Mouse (Mus musculus) embryonic facial prominence, embryonic 15.5 days (tissue): ENCODE data around the gene Inca1. TPM values are rescaled to one million over a fixed set of nuclear protein-coding genes. Genes with fewer than 3 reads are reported as not detected.
A peak's percentile ranks its signal among the peaks of the same experiment; 100 is the strongest.

Experiments used
- ATAC-seq: fragments of 200-750 bp; cut with Nextera tagmentation; 2 replicates; pipeline ENCODE4 v1.8.0; 2017; ENCODE audit warnings: low read depth, moderate TSS enrichment; ENCODE audit not compliant: insufficient number of reproducible peaks, low FRiP score, low TSS enrichment
- H3K27ac ChIP-seq: fragments of 300-500 bp; sonication (generic); replicated peaks from 2 replicates; pipeline ENCODE4 v1.5.1; 2015; ENCODE audit warnings: mild to moderate bottlenecking, inconsistent platforms
- H3K27me3 ChIP-seq: fragments of 300-500 bp; sonication (generic); 2 replicates; pipeline ENCODE4 v1.6.1; 2015; ENCODE audit warnings: inconsistent platforms
- H3K36me3 ChIP-seq: fragments of 300-500 bp; sonication (generic); 2 replicates; pipeline ENCODE4 v1.6.1; 2015; ENCODE audit warnings: mild to moderate bottlenecking, inconsistent platforms
- H3K4me1 ChIP-seq: fragments of 300-500 bp; sonication (generic); 2 replicates; pipeline ENCODE4 v1.6.1; 2015; ENCODE audit warnings: inconsistent platforms
- H3K4me2 ChIP-seq: fragments of 300-500 bp; sonication (generic); replicated peaks from 2 replicates; pipeline ENCODE4 v1.6.1; 2015; ENCODE audit warnings: mild to moderate bottlenecking, inconsistent platforms
- H3K4me3 ChIP-seq: fragments of 300-500 bp; sonication (generic); replicated peaks from 2 replicates; pipeline ENCODE4 v1.5.1; 2015; ENCODE audit warnings: mild to moderate bottlenecking, inconsistent platforms
- H3K9ac ChIP-seq: fragments of 300-500 bp; sonication (generic); 2 replicates; pipeline ENCODE4 v1.6.1; 2015; ENCODE audit warnings: inconsistent platforms
- H3K9me3 ChIP-seq: fragments of 300-500 bp; sonication (generic); replicated peaks from 2 replicates; pipeline ENCODE4 v1.6.1; 2016; ENCODE audit warnings: inconsistent platforms
- WGBS: fragments of 180-500 bp; shearing (Covaris S2); methylation state at CpG from one replicate; pipeline ENCODE4 v1.1.7; 2015; 5-methylcytosine and 5-hydroxymethylcytosine counted together
- polyA plus RNA-seq: library from polyadenylated mRNA; unstranded; fragments of >200 nt; fragmentation: Nextera tagmentation; extraction: Ambion mirVana; gene quantifications from 2 replicates; pipeline ENCODE4 v1.2.1, GENCODE M21; 2015

Inca1 gene
- polyA plus RNA-seq, 1 experiment from 2014 or later = 1.6 TPM

DNA sequence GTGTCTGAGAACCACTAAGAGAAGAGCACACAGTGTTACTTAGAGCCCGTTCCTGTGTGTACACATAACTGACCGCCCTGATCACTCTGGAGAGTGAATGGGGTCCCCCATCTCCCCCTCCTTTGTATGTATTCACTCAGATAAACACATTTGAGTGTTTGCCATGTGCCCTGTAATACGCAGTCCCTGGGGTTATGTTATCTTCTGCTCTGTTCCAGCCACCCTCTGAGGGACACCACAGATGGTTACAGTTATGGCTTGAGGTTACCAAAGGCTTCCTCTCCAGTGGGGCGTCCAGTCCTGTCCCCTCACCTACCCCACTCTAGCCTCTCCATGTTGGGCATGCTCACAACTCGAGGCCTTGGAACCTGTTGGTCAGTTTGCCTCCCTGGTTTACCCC, 27.4 kb upstream of the Inca1 start:
- Histone ChIP-seq H3K27ac (no peak overlapping the region), H3K4me3 (no peak overlapping the region), H3K4me2 (no peak overlapping the region), H3K9me3 (no peaks in the 10 kb centered on the region), H3K36me3 (peaks cover 66% of the 10 kb centered on the region), H3K27me3 (no peaks in the 10 kb centered on the region), H3K9ac (no peak overlapping the region), H3K4me1 (no peaks in the 10 kb centered on the region)
- 82% methylated on average over 5 of the region's 5 CpGs for WGBS
- ATAC-seq = no peak

- no peaks in the 10 kb centered on the region for H3K9me3 ChIP-seq
- H3K4me1 ChIP-seq = no peaks in the 10 kb centered on the region
- peaks cover 74% of the 10 kb centered on the region for H3K36me3 ChIP-seq
- ATAC-seq = no peak
- 85% methylated on average over 2 of the region's 2 CpGs for WGBS
- H3K27ac ChIP-seq = no peak overlapping the region
- no peaks in the 10 kb centered on the region for H3K27me3 ChIP-seq
- no peak overlapping the region for H3K4me2 ChIP-seq
- no peak overlapping the region for H3K9ac ChIP-seq
- no peak overlapping the region for H3K4me3 ChIP-seq
Observed at GRCm38 (mm10) chr11:70726585-70726984, 26.6 kb upstream of the Inca1 start.

DNA sequence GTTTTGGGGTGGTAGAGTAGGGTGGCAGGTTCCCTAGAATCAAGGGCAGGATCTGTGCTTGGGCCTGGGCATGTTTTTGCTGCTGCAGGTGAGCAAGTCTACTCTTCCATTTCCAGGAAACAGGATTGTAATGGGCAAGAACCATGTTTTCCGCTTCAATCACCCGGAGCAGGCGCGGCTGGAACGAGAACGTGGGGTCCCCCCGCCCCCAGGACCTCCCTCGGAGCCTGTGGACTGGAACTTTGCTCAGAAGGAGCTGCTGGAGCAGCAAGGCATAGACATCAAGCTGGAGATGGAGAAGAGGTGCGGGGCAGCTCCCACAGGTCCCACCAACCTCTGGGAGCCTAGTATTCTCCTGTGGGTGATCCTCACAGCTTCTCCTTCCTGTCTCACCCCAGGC, 24.8 kb upstream of the Inca1 start:
- Histone ChIP-seq H3K9ac (no peak overlapping the region), H3K4me1 (no peaks in the 10 kb centered on the region), H3K4me3 (no peak overlapping the region), H3K4me2 (no peak overlapping the region), H3K36me3 (peaks cover 89% of the 10 kb centered on the region), H3K9me3 (no peaks in the 10 kb centered on the region), H3K27ac (no peak overlapping the region), H3K27me3 (no peaks in the 10 kb centered on the region)
- ATAC-seq = no peak
- 93% methylated on average over 9 of the region's 9 CpGs for WGBS

DNA sequence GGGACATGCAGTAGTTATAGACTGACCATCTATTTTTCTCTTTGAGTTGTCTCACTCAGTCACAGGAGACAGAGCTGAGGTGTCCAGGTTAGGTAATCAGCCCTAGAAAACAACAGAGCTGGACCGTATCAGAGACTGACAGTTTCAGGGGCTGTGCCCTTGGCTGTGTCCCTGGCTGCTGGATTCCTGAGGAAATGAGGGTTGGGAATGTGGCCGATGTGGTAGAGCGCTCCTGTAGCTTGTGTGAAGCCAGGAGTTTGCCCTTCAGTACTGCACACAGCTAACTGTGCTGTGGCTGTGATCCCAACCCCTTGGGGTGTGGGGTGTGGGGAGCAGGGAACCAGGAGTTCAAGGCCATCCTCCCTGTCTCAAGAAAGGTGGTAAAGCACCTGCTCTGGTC, 21.1 kb upstream of the Inca1 start:
- Histone ChIP-seq H3K4me3 (no peak overlapping the region), H3K4me1 (no peaks in the 10 kb centered on the region), H3K4me2 (no peak overlapping the region), H3K9ac (no peak overlapping the region), H3K9me3 (no peaks in the 10 kb centered on the region), H3K27me3 (no peaks in the 10 kb centered on the region), H3K36me3 (peaks cover 97% of the 10 kb centered on the region), H3K27ac (no peak overlapping the region)
- ATAC-seq = no peak
- 91% methylated on average over 3 of the region's 3 CpGs for whole genome bisulfite sequencing

GRCm38 (mm10) chr11:70720567-70720966, 20.6 kb upstream of the Inca1 start:
- WGBS = 91% methylated on average over 3 of the region's 3 CpGs
- H3K4me1 ChIP-seq = no peaks in the 10 kb centered on the region
- no peak overlapping the region for H3K4me3 ChIP-seq
- peaks cover 95% of the 10 kb centered on the region for H3K36me3 ChIP-seq
- no peak for ATAC-seq
- H3K9ac ChIP-seq = no peak overlapping the region
- no peaks in the 10 kb centered on the region for H3K9me3 ChIP-seq
- H3K4me2 ChIP-seq = no peak overlapping the region
- H3K27me3 ChIP-seq = no peaks in the 10 kb centered on the region
- no peak overlapping the region for H3K27ac ChIP-seq

GRCm38 (mm10) chr11:70718481-70718880, 18.5 kb upstream of the Inca1 start:
- H3K4me2 ChIP-seq = no peak overlapping the region
- H3K36me3 ChIP-seq = peaks cover 85% of the 10 kb centered on the region
- H3K4me3 ChIP-seq = no peak overlapping the region
- no peaks in the 10 kb centered on the region for H3K27me3 ChIP-seq
- 61% methylated on average over 5 of the region's 5 CpGs for WGBS
- H3K9ac ChIP-seq = no peak overlapping the region
- no peaks in the 10 kb centered on the region for H3K9me3 ChIP-seq
- no peak overlapping the region for H3K27ac ChIP-seq
- ATAC-seq = no peak
- H3K4me1 ChIP-seq = no peaks in the 10 kb centered on the region

- Histone ChIP-seq H3K36me3 (peaks cover 73% of the 10 kb centered on the region), H3K4me1 (no peaks in the 10 kb centered on the region), H3K9me3 (no peaks in the 10 kb centered on the region), H3K27me3 (no peaks in the 10 kb centered on the region), H3K4me3 (no peak overlapping the region), H3K9ac (no peak overlapping the region), H3K4me2 (no peak overlapping the region), H3K27ac (no peak overlapping the region)
- no peak for ATAC-seq
- 86% methylated on average over 6 of the region's 6 CpGs for WGBS
Observed at GRCm38 (mm10) chr11:70715832-70716231, 15.9 kb upstream of the Inca1 start.

DNA sequence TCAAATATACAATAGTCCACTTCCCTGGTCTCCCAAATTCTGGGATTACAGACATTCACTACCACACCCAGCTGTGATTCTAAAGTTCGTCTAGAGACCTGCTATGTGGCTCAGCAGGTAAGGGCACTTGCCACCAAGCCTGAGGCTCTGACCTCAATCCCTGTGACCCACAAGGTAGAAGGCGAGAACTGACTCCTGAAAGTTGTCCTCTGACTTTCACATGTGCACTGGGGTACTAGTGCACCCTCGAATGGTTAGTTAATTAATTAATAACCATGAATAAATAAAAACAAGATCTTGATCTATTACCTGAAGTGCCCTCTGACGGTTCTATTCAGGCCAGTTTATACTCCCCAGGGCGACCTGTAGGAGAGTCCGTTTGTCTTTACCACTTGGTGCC, 13.3 kb upstream of the Inca1 start:
- Histone ChIP-seq H3K36me3 (peaks cover 73% of the 10 kb centered on the region), H3K4me2 (no peak overlapping the region), H3K27ac (no peak overlapping the region), H3K27me3 (no peaks in the 10 kb centered on the region), H3K4me1 (no peaks in the 10 kb centered on the region), H3K9ac (no peak overlapping the region), H3K4me3 (no peak overlapping the region), H3K9me3 (no peaks in the 10 kb centered on the region)
- WGBS = 86% methylated on average over 6 of the region's 6 CpGs
- ATAC-seq = no peak

- WGBS = 93% methylated on average over 10 of the region's 10 CpGs
- H3K36me3 ChIP-seq = peaks cover 74% of the 10 kb centered on the region
Observed at GRCm38 (mm10) chr11:70711026-70711425, 11.1 kb upstream of the Inca1 start.

DNA sequence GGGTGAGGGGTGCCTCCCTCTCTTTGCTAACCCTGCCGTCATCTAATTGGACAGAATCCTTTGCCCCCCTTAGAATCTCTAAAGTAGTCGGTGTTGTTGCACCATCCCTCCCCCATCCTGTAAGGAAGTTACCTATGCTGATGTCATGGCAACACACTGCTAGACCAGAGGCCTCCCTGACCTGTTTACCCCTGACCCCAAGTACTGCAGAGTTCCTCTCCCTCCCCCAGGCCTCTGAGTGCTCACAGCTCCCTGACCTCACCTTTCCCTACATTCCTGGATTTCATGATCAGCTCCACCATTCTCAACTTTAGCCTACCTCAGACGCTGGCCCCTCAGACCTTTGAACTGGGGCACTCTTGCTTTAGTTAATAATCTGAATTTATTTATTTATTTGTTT, 6.2 kb upstream of the Inca1 start:
- Histone ChIP-seq H3K27me3 (no peaks in the 10 kb centered on the region), H3K4me2 (no peak overlapping the region), H3K36me3 (peaks cover 80% of the 10 kb centered on the region), H3K27ac (no peak overlapping the region), H3K9ac (no peak overlapping the region), H3K4me1 (peaks cover 23% of the 10 kb centered on the region), H3K4me3 (no peak overlapping the region), H3K9me3 (no peaks in the 10 kb centered on the region)
- 77% methylated on average over 3 of the region's 3 CpGs for WGBS
- ATAC-seq = no peak

More at GRCm38 (mm10) chr11:70711026-70711425, 11.1 kb upstream of the Inca1 start:
- no peak overlapping the region for H3K4me3 ChIP-seq
- no peaks in the 10 kb centered on the region for H3K4me1 ChIP-seq
- H3K27ac ChIP-seq = no peak overlapping the region
- H3K9me3 ChIP-seq = no peaks in the 10 kb centered on the region
- ATAC-seq = no peak
- H3K4me2 ChIP-seq = no peak overlapping the region
- H3K27me3 ChIP-seq = no peaks in the 10 kb centered on the region
- H3K9ac ChIP-seq = no peak overlapping the region

DNA sequence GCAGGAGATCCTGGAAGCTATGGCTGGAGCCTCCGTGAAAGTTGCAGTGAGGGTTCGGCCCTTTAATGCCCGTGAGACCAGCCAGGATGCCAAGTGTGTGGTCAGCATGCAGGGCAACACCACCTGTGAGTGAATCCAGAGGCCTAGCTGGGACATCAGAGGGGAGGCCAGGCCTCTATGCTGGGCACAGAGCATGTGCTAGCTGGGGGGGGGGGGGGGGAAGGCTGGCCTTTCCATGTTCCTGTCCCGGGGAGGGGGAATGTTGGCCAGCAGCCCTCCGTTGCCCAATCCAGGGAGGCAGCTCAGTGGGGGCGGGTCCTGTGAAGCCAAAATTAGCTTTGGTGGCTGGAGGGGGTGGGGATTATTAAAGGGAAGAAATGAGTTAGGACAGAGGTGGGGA, 2.8 kb upstream of the Inca1 start:
- WGBS = 40% methylated on average over 5 of the region's 6 CpGs
- Histone ChIP-seq H3K4me2 (peak overlapping the region; percentile 81), H3K4me1 (peaks cover 27% of the 10 kb centered on the region), H3K9ac (no peak overlapping the region), H3K9me3 (no peaks in the 10 kb centered on the region), H3K27ac (no peak overlapping the region), H3K27me3 (no peaks in the 10 kb centered on the region), H3K36me3 (peaks cover 48% of the 10 kb centered on the region), H3K4me3 (no peak overlapping the region)
- ATAC-seq = no peak

DNA sequence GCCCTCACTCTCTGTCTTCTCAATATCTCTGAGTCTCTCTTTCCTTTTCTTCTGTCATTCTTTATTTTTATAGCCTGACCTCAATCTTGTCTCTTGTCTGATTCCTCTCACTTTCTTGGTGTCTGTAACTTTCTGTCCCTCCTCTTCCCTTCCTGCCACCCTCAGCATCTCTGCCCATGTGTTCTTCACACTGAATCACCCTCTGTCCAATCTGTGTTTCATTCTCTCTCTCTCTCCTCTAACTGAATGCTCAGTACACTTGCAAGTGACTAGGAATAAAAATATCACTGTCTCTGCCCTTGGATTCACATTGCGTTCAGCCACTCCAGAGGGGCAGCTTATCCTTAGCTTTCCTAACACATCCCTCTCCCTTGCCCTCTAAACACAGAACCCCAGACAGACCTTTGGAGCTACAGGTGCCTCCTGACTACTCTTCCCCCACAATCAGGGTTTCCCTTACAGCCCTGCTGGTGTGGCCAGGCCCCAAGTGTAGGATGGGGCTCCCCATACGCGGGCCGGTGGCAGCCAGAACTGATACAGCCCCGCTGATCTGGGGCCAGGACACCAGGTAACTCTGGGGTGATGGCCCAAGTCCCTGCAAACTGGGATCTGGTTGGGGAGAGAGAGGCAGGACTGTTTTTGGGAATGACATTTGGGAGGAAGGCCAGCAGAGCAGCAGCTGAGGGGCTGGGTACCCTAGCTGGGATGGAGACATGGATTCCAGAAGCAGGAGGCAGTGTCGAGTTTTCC, 2.2 kb upstream of the Inca1 start:
- Histone ChIP-seq H3K27ac (no peak overlapping the region), H3K4me1 (peaks cover 27% of the 10 kb centered on the region), H3K9ac (peak overlapping the region; percentile 98; the same call in 1 of the 2 replicates), H3K9me3 (no peaks in the 10 kb centered on the region), H3K27me3 (no peaks in the 10 kb centered on the region), H3K4me3 (peak overlapping the region; percentile 97), H3K36me3 (peaks cover 42% of the 10 kb centered on the region), H3K4me2 (peak overlapping the region; percentile 81)
- ATAC-seq = no peak
- WGBS = 77% methylated on average over 6 of the region's 6 CpGs
